Mouse (Mus musculus): ENCODE measurements at regions not wholly inside any gene's neighbourhood (a gene's known extent, or its start where the extent isn't known, plus 50 kb on each side); places are given as distances from the start of the nearest gene placed in this dataset.

GRCm38 (mm10) chr16:54229445-54230208, 1068.2 kb downstream of the Zpld1 start:
- no peak overlapping the region for H3K4me2 ChIP-seq (ENCODE audit: low read depth, low read length)
- no peak overlapping the region for H3K27ac ChIP-seq (ENCODE audit: low read depth)
- no peaks in the 10 kb centered on the region for H3K36me3 ChIP-seq (replicated peaks; ENCODE audit: insufficient read depth, low read length)
- no peak overlapping the region for H3K9ac ChIP-seq (replicated peaks)
- 40% methylated on average over 2 of the region's 2 CpGs for WGBS (ENCODE audit: insufficient replicate concordance)
- no peaks in the 10 kb centered on the region for H3K4me1 ChIP-seq (ENCODE audit: insufficient read depth)
- no peak for TF ChIP-seq CTCF (IDR thresholded peaks at IDR 0.05; ENCODE audit: low read depth)
- no peak for TF ChIP-seq EP300 (IDR thresholded peaks at IDR 0.05; ENCODE audit: low read depth)
- DNase-seq (no peak), ATAC-seq (no peak)
- H3K27me3 ChIP-seq (ENCODE audit: insufficient read depth, low read length), result no peaks in the 10 kb centered on the region
- no peak overlapping the region for H3K4me3 ChIP-seq (ENCODE audit: low read depth, low read length)
- H3K9me3 ChIP-seq (ENCODE audit: low read length), result no peaks in the 10 kb centered on the region

DNA sequence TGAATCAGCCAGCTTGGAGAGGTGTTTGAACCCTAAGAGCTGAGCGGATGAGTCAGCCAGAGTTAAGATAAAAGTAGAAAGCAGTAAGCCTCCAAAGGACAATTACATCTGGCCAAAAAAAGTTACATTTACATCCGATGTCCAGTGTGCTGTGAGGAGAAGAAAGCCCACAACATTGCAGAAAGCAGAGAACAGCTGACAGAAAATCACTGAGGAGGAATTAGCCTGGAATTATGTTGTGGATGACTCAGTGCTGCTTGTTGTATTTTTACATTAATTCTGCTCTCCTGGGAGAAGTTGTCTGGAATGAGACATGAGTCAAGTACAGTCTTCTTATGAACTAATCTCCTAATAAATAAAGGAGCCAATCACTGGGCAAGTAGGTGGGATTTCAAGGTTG, 1071.6 kb downstream of the Zpld1 start:
- Histone ChIP-seq H3K4me3 (ENCODE audit: low read depth, low read length) (no peak overlapping the region), H3K27me3 (ENCODE audit: insufficient read depth, low read length) (no peaks in the 10 kb centered on the region), H3K9me3 (ENCODE audit: low read length) (no peaks in the 10 kb centered on the region), H3K9ac (replicated peaks) (no peak overlapping the region), H3K27ac (ENCODE audit: low read depth) (no peak overlapping the region), H3K4me1 (ENCODE audit: insufficient read depth) (no peaks in the 10 kb centered on the region), H3K4me2 (ENCODE audit: low read depth, low read length) (no peak overlapping the region), H3K36me3 (replicated peaks; ENCODE audit: insufficient read depth, low read length) (no peaks in the 10 kb centered on the region)
- ATAC-seq, result no peak
- TF ChIP-seq EP300 (IDR thresholded peaks at IDR 0.05; ENCODE audit: low read depth) (no peak), CTCF (IDR thresholded peaks at IDR 0.05; ENCODE audit: low read depth) (no peak)
- WGBS (ENCODE audit: insufficient replicate concordance), result 70% methylated on average over 2 of the region's 2 CpGs
- no peak for DNase-seq

DNA sequence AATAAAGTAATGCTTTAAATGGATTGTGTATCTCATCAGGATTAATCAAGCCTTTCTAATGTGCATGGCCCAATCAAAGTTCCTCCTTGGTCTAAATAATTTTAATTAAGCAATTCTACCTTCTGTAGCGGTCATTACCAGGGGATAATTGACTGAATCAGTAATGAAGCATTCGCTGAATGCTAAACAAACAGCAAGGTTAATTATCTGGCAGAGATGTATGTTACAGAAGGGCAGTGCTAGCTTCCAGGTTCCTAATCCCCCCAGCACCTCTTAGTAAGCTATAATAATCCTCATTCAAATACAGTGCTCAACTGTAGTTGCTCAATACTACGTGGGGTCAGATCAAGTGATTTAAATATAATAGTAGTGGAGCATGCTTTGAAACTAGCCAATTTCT, 1102.6 kb downstream of the Zpld1 start:
- no peaks in the 10 kb centered on the region for H3K4me1 ChIP-seq (ENCODE audit: insufficient read depth)
- H3K4me3 ChIP-seq (ENCODE audit: low read depth, low read length), result no peak overlapping the region
- TF ChIP-seq CTCF (IDR thresholded peaks at IDR 0.05; ENCODE audit: low read depth), result no peak
- TF ChIP-seq EP300 (IDR thresholded peaks at IDR 0.05; ENCODE audit: low read depth), result no peak
- no peak for DNase-seq
- no peak overlapping the region for H3K27ac ChIP-seq (ENCODE audit: low read depth)
- H3K36me3 ChIP-seq (replicated peaks; ENCODE audit: insufficient read depth, low read length), result no peaks in the 10 kb centered on the region
- no peak for ATAC-seq
- WGBS (ENCODE audit: insufficient replicate concordance), result 66% methylated on average over 3 of the region's 3 CpGs
- H3K27me3 ChIP-seq (ENCODE audit: insufficient read depth, low read length), result no peaks in the 10 kb centered on the region
- H3K9ac ChIP-seq (replicated peaks), result no peak overlapping the region
- H3K9me3 ChIP-seq (ENCODE audit: low read length), result no peaks in the 10 kb centered on the region
- no peak overlapping the region for H3K4me2 ChIP-seq (ENCODE audit: low read depth, low read length)

- no peaks in the 10 kb centered on the region for H3K36me3 ChIP-seq (replicated peaks; ENCODE audit: insufficient read depth, low read length)
- DNase-seq (no peak), ATAC-seq (no peak)
- no peaks in the 10 kb centered on the region for H3K4me1 ChIP-seq (ENCODE audit: insufficient read depth)
- H3K4me3 ChIP-seq (ENCODE audit: low read depth, low read length), result no peak overlapping the region
- TF ChIP-seq CTCF (IDR thresholded peaks at IDR 0.05; ENCODE audit: low read depth) (no peak), EP300 (IDR thresholded peaks at IDR 0.05; ENCODE audit: low read depth) (no peak)
- no peak overlapping the region for H3K4me2 ChIP-seq (ENCODE audit: low read depth, low read length)
- whole genome bisulfite sequencing (ENCODE audit: insufficient replicate concordance), result 71% methylated on average over 2 of the region's 2 CpGs
- H3K27me3 ChIP-seq (ENCODE audit: insufficient read depth, low read length), result no peaks in the 10 kb centered on the region
- H3K27ac ChIP-seq (ENCODE audit: low read depth), result no peak overlapping the region
- no peaks in the 10 kb centered on the region for H3K9me3 ChIP-seq (ENCODE audit: low read length)
- no peak overlapping the region for H3K9ac ChIP-seq (replicated peaks)
Observed at GRCm38 (mm10) chr16:54194680-54195079, 1103.1 kb downstream of the Zpld1 start.
